Mouse (Mus musculus): ENCODE measurements around the gene Hspb2. TPM values are rescaled to one million over a fixed set of nuclear protein-coding genes. Genes with fewer than 3 reads are reported as not detected.
A peak's percentile ranks its signal among the peaks of the same experiment; 100 is the strongest.

Gene Hspb2
- polyA plus RNA-seq, 1 experiment, result 5.4 TPM

- TF ChIP-seq POLR2A (IDR thresholded peaks at IDR 0.05; ENCODE audit: low read depth, low read length), result no peak
- TF ChIP-seq CTCF (IDR thresholded peaks at IDR 0.05; ENCODE audit: extremely low read depth, insufficient read depth, insufficient read length, insufficient replicate concordance), result no peak
- DNase-seq (ENCODE audit: low read depth in 1 of 2, low spot score in 2 of 2), result no peak
- Histone ChIP-seq H3K4me1 (ENCODE audit: control insufficient read depth, insufficient read depth, insufficient read length) (peaks cover 9% of the 10 kb centered on the region), H3K4me3 (ENCODE audit: extremely low read depth, insufficient read depth, insufficient read length) (no peak overlapping the region; the same call in 1 of the 2 replicates), H3K36me3 (ENCODE audit: control insufficient read depth, insufficient read depth, low read length) (peaks cover 7% of the 10 kb centered on the region), H3K27ac (ENCODE audit: insufficient read depth, low read length) (no peak overlapping the region), H3K27me3 (ENCODE audit: control insufficient read depth, insufficient read depth, low read length) (no peaks in the 10 kb centered on the region)
- WGBS, result 71% methylated on average over 11 of the region's 11 CpGs
Observed at GRCm38 (mm10) chr9:50776162-50776760, 24.1 kb upstream of the Hspb2 start.

GRCm38 (mm10) chr9:50775662-50776126 lies 23.5 kb upstream of the Hspb2 start:
- no peak overlapping the region for H3K27ac ChIP-seq (ENCODE audit: insufficient read depth, low read length)

GRCm38 (mm10) chr9:50774991-50775612 lies 22.9 kb upstream of the Hspb2 start, which contains the start of the genes Alg9 and 1110032A03Rik:
Alg9 (plus strand) TSS chr9:50775019.
1110032A03Rik (minus strand) TSS chr9:50775520.
- 1% methylated on average over 48 of the region's 51 CpGs for WGBS
- peak; percentile 73 to 85 for DNase-seq (ENCODE audit: low read depth in 1 of 2, low spot score in 2 of 2)
- TF ChIP-seq POLR2A (IDR thresholded peaks at IDR 0.05; ENCODE audit: low read depth, low read length), result no peak
- Histone ChIP-seq H3K4me3 (ENCODE audit: extremely low read depth, insufficient read depth, insufficient read length) (peak within 1 kb of the TSS; percentile 79), H3K36me3 (ENCODE audit: control insufficient read depth, insufficient read depth, low read length) (peaks cover 3% of the 10 kb centered on the region; the same call in 1 of the 2 replicates), H3K27ac (ENCODE audit: insufficient read depth, low read length) (peak within 1 kb of the TSS; percentile 80), H3K27me3 (ENCODE audit: control insufficient read depth, insufficient read depth, low read length) (no peaks in the 10 kb centered on the region), H3K4me1 (ENCODE audit: control insufficient read depth, insufficient read depth, insufficient read length) (peaks cover 9% of the 10 kb centered on the region)

More at GRCm38 (mm10) chr9:50775662-50776126, 23.5 kb upstream of the Hspb2 start:
- WGBS, result under 1% methylated on average over 30 of the region's 30 CpGs
- H3K4me3 ChIP-seq (ENCODE audit: extremely low read depth, insufficient read depth, insufficient read length), result peak overlapping the region; percentile 79
- no peak for DNase-seq (ENCODE audit: low read depth in 1 of 2, low spot score in 2 of 2)
- no peak for TF ChIP-seq CTCF (IDR thresholded peaks at IDR 0.05; ENCODE audit: extremely low read depth, insufficient read depth, insufficient read length, insufficient replicate concordance)
- TF ChIP-seq POLR2A (IDR thresholded peaks at IDR 0.05; ENCODE audit: low read depth, low read length), result no peak
- no peaks in the 10 kb centered on the region for H3K27me3 ChIP-seq (ENCODE audit: control insufficient read depth, insufficient read depth, low read length)
- H3K36me3 ChIP-seq (ENCODE audit: control insufficient read depth, insufficient read depth, low read length), result peaks cover 6% of the 10 kb centered on the region
- H3K4me1 ChIP-seq (ENCODE audit: control insufficient read depth, insufficient read depth, insufficient read length), result peaks cover 9% of the 10 kb centered on the region

GRCm38 (mm10) chr9:50774026-50774462 lies 21.9 kb upstream of the Hspb2 start:
- 0 out of 2 replicates have a peak overlapping the region, but pooled peaks have one; percentile 8 for H3K4me3 ChIP-seq (ENCODE audit: extremely low read depth, insufficient read depth, insufficient read length)
- H3K27ac ChIP-seq (ENCODE audit: insufficient read depth, low read length), result peak overlapping the region; percentile 61; the same call in 1 of the 2 replicates
- 20% methylated on average over 4 of the region's 4 CpGs for WGBS
- TF ChIP-seq POLR2A (IDR thresholded peaks at IDR 0.05; ENCODE audit: low read depth, low read length) (no peak), CTCF (IDR thresholded peaks at IDR 0.05; ENCODE audit: extremely low read depth, insufficient read depth, insufficient read length, insufficient replicate concordance) (no peak)
- peaks cover under 1% of the 10 kb centered on the region; the same call in 1 of the 2 replicates for H3K36me3 ChIP-seq (ENCODE audit: control insufficient read depth, insufficient read depth, low read length)
- peaks cover 9% of the 10 kb centered on the region for H3K4me1 ChIP-seq (ENCODE audit: control insufficient read depth, insufficient read depth, insufficient read length)
- DNase-seq (ENCODE audit: low read depth in 1 of 2, low spot score in 2 of 2), result peak in 1 of 2 experiments; percentile 72
- H3K27me3 ChIP-seq (ENCODE audit: control insufficient read depth, insufficient read depth, low read length), result no peaks in the 10 kb centered on the region

GRCm38 (mm10) chr9:50770011-50770410 lies 17.9 kb upstream of the Hspb2 start:
- Histone ChIP-seq H3K27ac (ENCODE audit: insufficient read depth, low read length) (no peak overlapping the region), H3K4me1 (ENCODE audit: control insufficient read depth, insufficient read depth, insufficient read length) (peaks cover 4% of the 10 kb centered on the region), H3K36me3 (ENCODE audit: control insufficient read depth, insufficient read depth, low read length) (no peaks in the 10 kb centered on the region), H3K4me3 (ENCODE audit: extremely low read depth, insufficient read depth, insufficient read length) (no peak overlapping the region), H3K27me3 (ENCODE audit: control insufficient read depth, insufficient read depth, low read length) (no peaks in the 10 kb centered on the region)
- 89% methylated on average over 2 of the region's 2 CpGs for WGBS
- DNase-seq (ENCODE audit: low read depth in 1 of 2, low spot score in 2 of 2), result no peak
- TF ChIP-seq CTCF (IDR thresholded peaks at IDR 0.05; ENCODE audit: extremely low read depth, insufficient read depth, insufficient read length, insufficient replicate concordance) (no peak), POLR2A (IDR thresholded peaks at IDR 0.05; ENCODE audit: low read depth, low read length) (no peak)

GRCm38 (mm10) chr9:50768107-50769002 lies 16.2 kb upstream of the Hspb2 start, which contains the start of gene Fdxacb1:
Fdxacb1 (plus strand) TSS chr9:50768236.
- H3K27ac ChIP-seq (ENCODE audit: insufficient read depth, low read length), result peak within 1 kb of the TSS; percentile 94
- 5% methylated on average over 59 of the region's 59 CpGs for WGBS

More at GRCm38 (mm10) chr9:50768107-50769002, 16.2 kb upstream of the Hspb2 start, which contains the start of gene Fdxacb1:
- H3K27me3 ChIP-seq (ENCODE audit: control insufficient read depth, insufficient read depth, low read length), result no peaks in the 10 kb centered on the region
- no peaks in the 10 kb centered on the region; the same call in 1 of the 2 replicates for H3K4me1 ChIP-seq (ENCODE audit: control insufficient read depth, insufficient read depth, insufficient read length)
- TF ChIP-seq CTCF (IDR thresholded peaks at IDR 0.05; ENCODE audit: extremely low read depth, insufficient read depth, insufficient read length, insufficient replicate concordance) (peak; percentile 72), POLR2A (IDR thresholded peaks at IDR 0.05; ENCODE audit: low read depth, low read length) (peak; percentile 14; the same call in 1 of the 2 replicates)
- DNase-seq (ENCODE audit: low read depth in 1 of 2, low spot score in 2 of 2), result peak; percentile 96 to 97
- peak within 1 kb of the TSS; percentile 67 for H3K4me3 ChIP-seq (ENCODE audit: extremely low read depth, insufficient read depth, insufficient read length)
- peaks cover 4% of the 10 kb centered on the region; the same call in 1 of the 2 replicates for H3K36me3 ChIP-seq (ENCODE audit: control insufficient read depth, insufficient read depth, low read length)
